Mouse (Mus musculus) CH12.LX (cell line): ENCODE results near the gene Lrrc23.

ENCODE experiments used
- CHD1 ChIP-seq: IDR thresholded peaks from 2 replicates; pipeline ENCODE4 v1.6.1; 2012; ENCODE audit warnings: low read depth, low read length, improper control_type of control experiment, inconsistent platforms
- CTCF ChIP-seq, 2 experiments: IDR thresholded peaks in 1 of 2; conservative IDR thresholded peaks in 1 of 2; 2 replicates each; pipeline ENCODE4 v1.5.1; 2011 to 2012; ENCODE audit warnings: low read depth in 2 of 2, low read length in 2 of 2, improper control_type of control experiment in 1 of 2, inconsistent platforms in 1 of 2, mild to moderate bottlenecking in 1 of 2, moderate library complexity in 1 of 2
- EP300 ChIP-seq: IDR thresholded peaks from 2 replicates; pipeline ENCODE4 v1.6.1; 2011; ENCODE audit warnings: low read length, improper control_type of control experiment
- ETS1 ChIP-seq: conservative IDR thresholded peaks from 2 replicates; pipeline ENCODE4 v1.6.1; 2012; ENCODE audit warnings: low read depth, mild to moderate bottlenecking, inconsistent platforms, low read length, improper control_type of control experiment, moderate library complexity
- HCFC1 ChIP-seq: IDR thresholded peaks from 2 replicates; pipeline ENCODE4 v1.6.1; 2012; ENCODE audit warnings: low read depth, mild to moderate bottlenecking, inconsistent platforms, low read length, improper control_type of control experiment
- MAFK ChIP-seq: IDR thresholded peaks from 2 replicates; pipeline ENCODE4 v1.6.1; 2011; ENCODE audit warnings: low read length, improper control_type of control experiment; ENCODE audit not compliant: insufficient replicate concordance
- MXI1 ChIP-seq: IDR thresholded peaks from 2 replicates; pipeline ENCODE4 v1.6.1; 2011; ENCODE audit warnings: mild to moderate bottlenecking, low read depth, low read length, improper control_type of control experiment
- POLR2A ChIP-seq: IDR thresholded peaks from 2 replicates; pipeline ENCODE4 v1.6.1; 2011; ENCODE audit warnings: low read depth, mild to moderate bottlenecking, improper control_type of control experiment, low read length
- POLR2AphosphoS2 ChIP-seq: IDR thresholded peaks from 2 replicates; pipeline ENCODE4 v1.6.1; 2011; ENCODE audit warnings: low read depth, low read length, improper control_type of control experiment
- SIN3A ChIP-seq: IDR thresholded peaks from 2 replicates; pipeline ENCODE4 v1.6.1; 2012; ENCODE audit warnings: low read length, improper control_type of control experiment, inconsistent platforms
- ZKSCAN1 ChIP-seq: IDR thresholded peaks from 2 replicates; pipeline ENCODE4 v1.6.1; 2012; ENCODE audit warnings: low read depth, inconsistent platforms, low read length, improper control_type of control experiment, borderline replicate concordance
- ZMIZ1 ChIP-seq: IDR thresholded peaks from 2 replicates; pipeline ENCODE4 v1.6.1; 2012; ENCODE audit warnings: low read depth, mild to moderate bottlenecking, inconsistent platforms, low read length, improper control_type of control experiment
- ZNF384 ChIP-seq: IDR thresholded peaks from 2 replicates; pipeline ENCODE4 v1.6.1; 2012; ENCODE audit warnings: low read depth, low read length, improper control_type of control experiment, inconsistent platforms

DNA sequence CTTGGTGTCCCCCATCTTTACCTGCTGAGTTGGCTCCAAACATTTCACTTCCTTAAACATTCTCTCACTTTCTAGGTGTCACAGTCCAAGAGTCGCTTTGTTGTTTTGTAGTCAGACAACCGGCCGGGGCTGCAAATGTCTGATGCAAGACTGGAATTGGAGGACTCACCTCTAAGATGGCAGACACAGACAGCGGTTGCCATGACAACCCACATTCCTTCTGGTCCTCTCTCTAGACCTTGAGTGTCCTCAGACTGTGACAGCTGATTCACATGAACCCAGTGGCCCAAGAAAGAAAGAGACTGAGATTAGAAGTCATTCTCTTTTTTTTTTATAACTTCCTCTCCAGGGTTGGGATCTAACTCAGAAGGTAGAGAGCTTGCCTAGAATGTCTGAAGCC, 10.0 kb upstream of the Lrrc23 start:
- TF ChIP-seq POLR2A (no peak), CTCF (conservative IDR thresholded peaks at IDR 0.05 in 1 of 2, IDR thresholded peaks at IDR 0.05 in 1 of 2; ENCODE audit: low read depth in 2 of 2, low read length in 2 of 2) (no peak), ZNF384 (no peak), ETS1 (no peak), HCFC1 (no peak), ZMIZ1 (no peak), ZKSCAN1 (no peak), POLR2AphosphoS2 (no peak), CHD1 (no peak), MAFK (no peak), SIN3A (no peak), EP300 (no peak), MXI1 (peak; percentile 42; the same call in 1 of the 2 replicates)
